Mouse (Mus musculus) lung, adult 2 months (tissue): ENCODE results near the gene Irf2bp1. TPM values are rescaled to one million over a fixed set of nuclear protein-coding genes. Genes with fewer than 3 reads are reported as not detected.

Experiments used
- DNase-seq: peaks from one replicate; pipeline ENCODE4 v3.0.0; 2022
- H3K4me1 ChIP-seq: fragments of 200-500 bp; 2 replicates; pipeline ENCODE4 v1.6.1; 2011; ENCODE audit warnings: low read length; ENCODE audit not compliant: control insufficient read depth, insufficient read depth
- H3K4me3 ChIP-seq: fragments of 200-500 bp; replicated peaks from 2 replicates; pipeline ENCODE3; 2011; ENCODE audit warnings: low read depth, mild to moderate bottlenecking, control low read depth, low read length; ENCODE audit errors: extremely low read depth
- CTCF ChIP-seq: fragments of 200-500 bp; IDR thresholded peaks from 2 replicates; pipeline ENCODE4 v1.5.1; 2011; ENCODE audit warnings: mild to moderate bottlenecking, low read length, control low read depth; ENCODE audit not compliant: insufficient read depth
- POLR2A ChIP-seq: fragments of 200-500 bp; IDR thresholded peaks from 2 replicates; pipeline ENCODE4 v1.6.1; 2011; ENCODE audit warnings: low read depth, mild to moderate bottlenecking, control low read depth, low read length, borderline replicate concordance; ENCODE audit errors: extremely low read depth
- WGBS: fragments of 180-500 bp; shearing (Covaris S2); methylation state at CpG from one replicate; pipeline ENCODE4 v1.1.7; 2018; 5-methylcytosine and 5-hydroxymethylcytosine counted together
- polyA plus RNA-seq: library from polyadenylated mRNA; depleted of rRNA; stranded (reverse); fragments of >200 nt; gene quantifications from 2 replicates; pipeline ENCODE4 v1.2.3, GENCODE M21; 2012

Gene Irf2bp1
- polyA plus RNA-seq, 1 experiment = 34.7 TPM

- TF ChIP-seq POLR2A (no peak), CTCF (peak; percentile 99)
- peaks cover 14% of the 10 kb centered on the region for H3K4me1 ChIP-seq
- no peak overlapping the region for H3K4me3 ChIP-seq
- peak; percentile 75 for DNase-seq
- WGBS = 6% methylated on average over 12 of the region's 12 CpGs
Measured at GRCm38 (mm10) chr7:19006476-19006875, 2.6 kb downstream of the Irf2bp1 start.

GRCm38 (mm10) chr7:19007026-19007977 is 3.5 kb downstream of the Irf2bp1 start:
- no peak overlapping the region for H3K4me3 ChIP-seq
- no peak for TF ChIP-seq POLR2A
- no peak for TF ChIP-seq CTCF
- H3K4me1 ChIP-seq = peaks cover 9% of the 10 kb centered on the region
- WGBS = 61% methylated on average over 13 of the region's 13 CpGs
- DNase-seq = no peak

- no peak for DNase-seq
- TF ChIP-seq CTCF = no peak
- TF ChIP-seq POLR2A = no peak
- Histone ChIP-seq H3K4me1 (peaks cover 5% of the 10 kb centered on the region), H3K4me3 (no peak overlapping the region)
- 67% methylated on average over 7 of the region's 7 CpGs for WGBS
Measured at GRCm38 (mm10) chr7:19010581-19010980, 6.7 kb downstream of the Irf2bp1 start.

- Histone ChIP-seq H3K4me1 (no peaks in the 10 kb centered on the region), H3K4me3 (peak overlapping the region; percentile 24)
- WGBS = 2% methylated on average over 31 of the region's 31 CpGs
- no peak for TF ChIP-seq CTCF
- no peak for TF ChIP-seq POLR2A
- DNase-seq = no peak
Measured at GRCm38 (mm10) chr7:19012025-19012621, 8.3 kb downstream of the Irf2bp1 start.

- WGBS = 51% methylated on average over 2 of the region's 2 CpGs
- Histone ChIP-seq H3K4me3 (no peak overlapping the region), H3K4me1 (no peaks in the 10 kb centered on the region)
- TF ChIP-seq POLR2A (no peak), CTCF (no peak)
- DNase-seq = no peak
Measured at GRCm38 (mm10) chr7:19012882-19013281, 9.0 kb downstream of the Irf2bp1 start.

- no peaks in the 10 kb centered on the region for H3K4me1 ChIP-seq
- no peak overlapping the region for H3K4me3 ChIP-seq
- TF ChIP-seq POLR2A (no peak), CTCF (no peak)
- 74% methylated on average over 15 of the region's 15 CpGs for WGBS
- DNase-seq = no peak
Measured at GRCm38 (mm10) chr7:19014452-19014851, 10.6 kb downstream of the Irf2bp1 start.

- no peaks in the 10 kb centered on the region for H3K4me1 ChIP-seq
- no peak for DNase-seq
- 80% methylated on average over 4 of the region's 4 CpGs for WGBS
- no peak for TF ChIP-seq POLR2A
- TF ChIP-seq CTCF = no peak
- no peak overlapping the region for H3K4me3 ChIP-seq
Measured at GRCm38 (mm10) chr7:19016042-19016441, 12.2 kb downstream of the Irf2bp1 start.

GRCm38 (mm10) chr7:19017909-19018308 is 14.1 kb downstream of the Irf2bp1 start:
- Histone ChIP-seq H3K4me1 (no peaks in the 10 kb centered on the region), H3K4me3 (no peak overlapping the region)
- TF ChIP-seq POLR2A (no peak), CTCF (no peak)
- WGBS = 85% methylated on average over 7 of the region's 7 CpGs
- DNase-seq = no peak

GRCm38 (mm10) chr7:19021048-19021447 is 17.2 kb downstream of the Irf2bp1 start:
- peaks cover 7% of the 10 kb centered on the region for H3K4me1 ChIP-seq
- no peak overlapping the region for H3K4me3 ChIP-seq
- no peak for DNase-seq
- WGBS = 8% methylated on average over 8 of the region's 8 CpGs
- TF ChIP-seq CTCF (no peak), POLR2A (no peak)
